Mouse (Mus musculus): ENCODE results near the gene Ncoa6. TPM values are rescaled to one million over a fixed set of nuclear protein-coding genes. Genes with fewer than 3 reads are reported as not detected.

The Ncoa6 gene
- 10 to 100 TPM; 70.4 to 76.3 TPM for total RNA-seq (2021)
- long read RNA-seq, experiment 1, full-length matches to known transcripts, result 1 of 31 reads
- long read RNA-seq, experiment 1, partial matches to known transcripts, result 6 of 31 reads
- long read RNA-seq, experiment 1, other reads (novel, unspliced or antisense), result 24 of 31 reads
- long read RNA-seq, experiment 2, full-length matches to known transcripts, result 5 of 63 reads
- long read RNA-seq, experiment 2, partial matches to known transcripts, result 11 of 63 reads
- long read RNA-seq, experiment 2, other reads (novel, unspliced or antisense), result 47 of 63 reads

DNA sequence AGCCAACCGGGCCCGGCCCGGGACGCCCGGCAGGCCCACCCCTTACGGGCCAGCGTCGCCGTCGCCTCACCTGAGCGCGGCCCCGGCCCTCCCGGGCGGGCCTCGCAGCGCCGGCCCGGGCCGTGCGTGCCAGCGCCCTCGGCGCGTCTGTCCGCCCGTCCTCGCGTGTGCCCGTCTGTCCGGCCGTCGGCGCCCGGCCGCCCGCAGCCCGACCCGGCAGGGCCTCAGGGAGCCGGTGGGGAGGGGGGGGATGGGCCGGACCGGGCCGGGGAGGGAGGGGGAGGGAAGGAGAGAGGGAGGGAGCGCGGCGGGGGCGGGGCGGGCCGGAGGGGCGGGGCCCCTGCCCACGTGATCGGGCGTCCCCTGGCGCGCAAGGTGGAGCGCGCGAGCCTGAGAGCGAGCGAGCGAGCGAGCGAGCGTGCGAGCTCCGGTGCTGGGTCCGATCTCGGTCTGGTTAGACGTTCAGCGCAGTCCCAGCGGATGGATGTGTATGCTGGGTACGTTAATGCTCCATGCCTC is at the start of gene Ncoa6:
Gene Ncoa6 (minus strand): TSS at position 325 of the 519 bp plus-strand sequence.
- no peak for TF ChIP-seq CTCF (conservative IDR thresholded peaks at IDR 0.05)
- Histone ChIP-seq H3K27ac (peak within 1 kb of the TSS; percentile 94), H3K4me3 (peak within 1 kb of the TSS; percentile 83)
- peak; percentile 38 to 61 for DNase-seq (ENCODE audit: low spot score in 2 of 2)

DNA sequence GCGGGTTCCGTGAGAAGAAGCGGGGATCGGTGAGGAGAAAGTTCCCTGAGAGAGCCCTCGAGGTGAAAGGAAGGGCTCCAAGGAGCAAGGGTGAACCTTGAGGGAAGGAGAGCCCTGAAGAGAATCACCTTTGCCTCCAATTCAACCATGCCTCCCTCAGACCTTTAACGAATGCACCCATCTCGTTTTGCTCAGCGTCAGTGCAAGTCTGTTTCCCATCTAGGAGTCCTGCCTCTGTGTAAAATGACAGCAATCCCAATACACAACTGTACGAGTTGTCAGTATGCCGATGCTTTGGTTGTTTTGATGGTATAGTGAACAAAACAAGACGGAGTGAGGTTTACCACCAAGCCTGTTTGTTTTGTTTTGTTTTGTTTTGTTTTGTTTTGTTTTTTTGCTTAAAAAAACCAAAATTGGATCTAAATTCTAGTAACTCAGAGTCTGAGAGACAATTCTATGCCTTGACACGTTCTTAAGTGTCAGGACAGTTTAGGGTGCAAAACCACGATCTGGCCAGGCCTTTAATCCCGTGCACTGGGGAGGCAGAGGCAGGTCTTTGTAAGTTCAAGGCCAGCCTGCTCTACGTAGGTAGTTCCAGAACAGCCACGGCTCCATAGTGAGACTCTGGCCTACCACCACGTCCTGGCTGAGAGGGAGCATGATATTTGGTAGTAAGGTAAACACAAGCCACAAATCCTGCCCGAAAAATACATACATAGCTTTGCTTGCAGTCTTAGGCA is 45.0 kb upstream of the Ncoa6 start:
- peak overlapping the region; percentile 80 for H3K4me3 ChIP-seq
- H3K27ac ChIP-seq, result peak overlapping the region; percentile 93
- no peak for TF ChIP-seq CTCF (conservative IDR thresholded peaks at IDR 0.05)
- DNase-seq (ENCODE audit: low spot score in 2 of 2), result no peak

DNA sequence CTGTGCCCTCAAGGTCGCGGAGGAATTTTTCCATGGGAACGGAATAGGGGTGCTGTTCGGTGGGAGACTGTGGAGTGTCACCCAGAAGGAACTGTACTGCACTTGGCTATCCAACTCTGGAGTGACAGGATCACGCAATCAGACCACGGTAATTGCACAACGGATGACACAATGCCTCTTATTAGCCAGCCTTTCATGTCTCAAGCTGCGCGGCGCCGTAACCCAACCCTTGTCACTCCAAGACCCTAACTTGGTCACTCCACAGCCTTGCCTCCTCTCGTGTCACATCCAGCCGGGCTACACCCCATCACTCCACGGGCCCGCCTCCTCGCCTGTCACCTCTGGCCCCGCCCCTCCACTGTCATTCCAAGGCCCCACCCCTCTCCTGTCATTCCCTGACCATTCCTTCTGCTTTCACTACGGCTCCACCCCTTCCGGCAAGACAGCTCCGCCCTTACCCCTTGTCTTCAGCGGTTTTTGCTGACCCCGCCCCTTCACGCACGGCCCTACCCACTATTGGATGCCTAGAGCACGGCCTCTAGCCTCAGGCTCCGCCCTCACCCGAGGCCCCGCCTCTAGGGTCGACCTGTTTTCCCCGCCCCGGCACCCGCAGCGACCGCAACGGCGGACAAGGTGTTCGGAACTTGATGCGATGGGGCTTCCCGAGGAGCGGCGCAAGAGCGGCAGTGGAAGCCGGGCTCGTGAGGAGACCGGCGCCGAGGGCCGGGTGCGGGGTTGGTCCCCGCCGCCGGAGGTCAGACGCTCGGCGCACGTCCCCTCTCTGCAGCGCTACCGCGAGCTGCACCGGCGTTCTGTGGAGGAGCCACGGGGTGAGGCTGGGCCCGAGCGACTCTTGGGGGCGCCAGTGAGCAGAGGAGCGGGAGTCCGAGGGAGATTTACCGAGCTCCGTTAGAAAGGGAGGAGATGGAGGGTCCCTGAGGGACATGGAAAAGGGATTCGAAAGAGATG is 44.0 kb upstream of the Ncoa6 start, which contains the start of the genes Acss2 and Ggt7:
Gene Acss2 (plus strand): TSS at position 494 of the 969 bp plus-strand sequence.
Gene Ggt7 (minus strand): TSS at position 783 of the 969 bp plus-strand sequence.
- H3K27ac ChIP-seq, result peak within 1 kb of the TSS; percentile 93
- peak; percentile 93 for TF ChIP-seq CTCF (conservative IDR thresholded peaks at IDR 0.05)
- peak; percentile 97 to 99 for DNase-seq (ENCODE audit: low spot score in 2 of 2)
- H3K4me3 ChIP-seq, result peak within 1 kb of the TSS; percentile 80

DNA sequence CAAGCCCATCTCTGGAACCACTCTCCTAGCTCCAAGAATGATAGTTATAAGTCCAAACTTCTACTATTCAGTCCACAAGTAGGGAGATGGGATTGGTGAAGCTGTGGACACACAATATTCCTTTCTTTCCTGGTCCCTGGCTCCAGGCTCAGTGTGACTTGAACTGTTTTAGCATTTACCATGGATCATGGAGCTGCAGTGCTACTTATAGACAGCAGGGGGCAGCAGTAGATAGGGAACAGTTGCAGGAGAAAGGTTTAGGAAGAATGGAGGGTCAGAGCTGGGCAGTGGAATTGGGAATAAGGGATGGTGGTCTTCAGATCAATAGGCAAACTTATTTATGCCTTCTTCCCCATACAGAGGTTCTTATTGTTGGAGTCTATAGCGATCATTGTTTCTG is 42.2 kb upstream of the Ncoa6 start:
- Histone ChIP-seq H3K27ac (no peak overlapping the region), H3K4me3 (no peak overlapping the region)
- peak; percentile 75 to 82 for DNase-seq (ENCODE audit: low spot score in 2 of 2)
- TF ChIP-seq CTCF (conservative IDR thresholded peaks at IDR 0.05), result peak; percentile 100

DNA sequence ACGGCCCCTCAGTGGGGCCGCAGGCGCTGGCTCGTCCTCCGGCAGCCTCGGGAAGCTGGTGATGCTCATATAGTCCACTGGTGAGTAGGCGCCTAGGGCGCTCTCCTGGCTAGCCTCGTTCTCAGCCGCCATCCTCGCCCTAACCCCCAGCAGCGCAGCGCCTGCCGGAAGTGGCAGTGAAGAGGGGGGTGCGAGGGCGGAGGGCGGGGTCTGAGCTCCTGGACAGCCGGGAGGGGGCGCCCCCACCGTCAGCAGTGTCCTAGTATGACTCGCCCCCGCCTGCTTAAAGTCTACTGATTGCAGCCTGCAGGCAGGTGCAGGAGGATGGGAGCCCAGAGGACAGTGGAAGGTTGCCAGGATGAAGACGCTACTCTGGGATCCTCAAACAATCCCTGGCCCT is 41.0 kb upstream of the Ncoa6 start:
- DNase-seq (ENCODE audit: low spot score in 2 of 2), result peak; percentile 87 to 88
- Histone ChIP-seq H3K27ac (peak overlapping the region; percentile 99), H3K4me3 (peak overlapping the region; percentile 82)
- peak; percentile 72 for TF ChIP-seq CTCF (conservative IDR thresholded peaks at IDR 0.05)

DNA sequence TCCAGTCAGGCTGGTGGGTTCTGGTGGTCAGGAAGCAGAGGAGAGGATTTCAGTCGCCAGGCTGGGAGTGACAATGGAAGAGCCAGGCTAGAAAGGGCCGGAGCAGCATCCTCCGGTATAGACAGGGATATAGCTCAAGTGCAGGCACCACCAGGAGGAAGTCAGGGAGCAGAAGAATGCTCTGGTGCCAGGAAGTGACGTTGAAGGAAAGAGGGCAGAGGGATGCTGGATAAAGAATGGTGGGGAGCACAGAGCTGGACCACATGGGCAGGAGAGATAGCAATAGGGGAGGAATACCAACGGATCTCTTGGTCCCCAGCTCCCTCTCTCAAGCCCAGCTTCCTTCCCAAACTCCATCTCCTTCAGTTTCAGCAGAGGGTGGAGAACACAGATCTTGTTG is 39.8 kb upstream of the Ncoa6 start:
- H3K27ac ChIP-seq, result peak overlapping the region; percentile 99
- H3K4me3 ChIP-seq, result peak overlapping the region; percentile 82
- DNase-seq (ENCODE audit: low spot score in 2 of 2), result peak; percentile 65 to 66
- 0 out of 2 replicates have a peak, but pooled peaks have one; percentile 11 for TF ChIP-seq CTCF (conservative IDR thresholded peaks at IDR 0.05)

DNA sequence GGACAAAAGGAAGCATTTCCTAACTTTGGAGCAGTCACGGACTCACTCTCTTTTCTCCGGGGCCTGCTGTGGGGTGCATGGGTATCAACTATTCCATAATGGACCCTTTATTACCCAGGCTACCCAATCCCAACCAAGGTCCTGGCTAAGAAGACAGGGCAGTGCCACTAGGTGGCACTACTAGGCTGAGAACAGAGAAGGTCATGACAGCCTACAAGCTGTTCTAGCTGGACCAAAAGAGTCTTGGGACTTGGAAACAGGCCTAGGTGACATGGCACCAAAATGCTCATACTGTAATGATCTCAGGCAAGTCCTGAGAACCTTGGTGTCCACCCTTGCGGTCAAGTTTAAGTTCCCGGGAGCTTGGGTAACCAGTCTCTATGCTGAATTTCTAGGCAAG is 38.8 kb upstream of the Ncoa6 start:
- DNase-seq (ENCODE audit: low spot score in 2 of 2), result no peak
- peak; percentile 82 for TF ChIP-seq CTCF (conservative IDR thresholded peaks at IDR 0.05)
- 0 out of 2 replicates have a peak overlapping the region, but pooled peaks have one; percentile 6 for H3K27ac ChIP-seq
- peak overlapping the region; percentile 82 for H3K4me3 ChIP-seq

DNA sequence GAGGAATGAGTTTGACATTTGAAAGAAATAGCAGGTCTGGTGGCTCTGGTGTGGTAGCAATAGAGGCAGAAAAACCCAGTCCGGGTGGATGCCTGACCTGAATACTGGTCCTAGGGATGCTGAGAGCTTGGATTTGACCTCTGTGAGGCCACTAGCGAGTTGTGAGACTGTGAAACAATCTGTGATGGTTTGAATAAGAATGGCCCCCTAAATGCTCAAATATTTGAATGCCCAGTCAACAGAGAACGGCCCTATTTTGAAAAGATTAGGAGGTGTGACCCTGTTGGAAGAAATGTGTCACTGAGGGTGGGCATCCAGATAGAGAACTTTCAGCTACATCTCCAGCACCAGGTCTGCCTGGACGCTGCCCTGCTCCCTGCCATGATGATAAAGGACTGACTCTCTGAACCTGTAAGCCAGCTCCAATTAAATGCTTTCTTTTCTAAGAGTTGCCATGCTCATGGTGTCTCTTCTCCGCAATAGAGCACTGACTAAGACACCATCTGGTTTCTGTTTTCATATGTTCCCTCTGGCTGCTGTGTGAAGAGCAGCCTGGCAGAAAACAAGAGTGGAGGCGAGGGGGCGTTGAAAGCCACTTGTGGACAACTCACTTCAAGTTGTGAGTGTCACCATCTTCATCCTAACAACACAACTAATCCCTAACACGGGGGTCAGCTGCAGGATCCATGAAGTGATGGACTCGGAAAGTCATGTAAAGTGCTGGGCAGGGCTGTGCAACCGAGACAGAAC is 34.2 kb upstream of the Ncoa6 start:
- peak overlapping the region; percentile 85 for H3K27ac ChIP-seq
- DNase-seq (ENCODE audit: low spot score in 2 of 2), result peak; percentile 49 to 76

DNA sequence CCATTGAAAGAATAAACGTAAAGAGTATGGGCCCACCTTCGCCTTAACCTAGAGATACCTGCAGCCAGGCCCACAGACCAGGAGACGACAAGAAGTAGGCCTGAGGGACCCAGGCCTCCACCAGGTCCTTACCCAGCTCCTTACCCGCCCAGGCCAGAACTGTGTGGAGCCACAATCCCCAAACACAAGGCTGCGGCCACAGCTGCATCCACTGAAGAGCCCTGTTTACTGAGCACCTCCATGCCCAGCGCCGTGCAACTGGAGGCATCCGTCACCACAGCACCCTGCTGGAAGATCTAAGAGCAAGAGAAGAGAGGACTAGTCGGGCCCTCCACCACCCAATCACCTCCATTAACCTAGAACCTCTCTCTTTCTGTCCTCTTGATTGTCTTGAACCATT is 32.1 kb upstream of the Ncoa6 start:
- Histone ChIP-seq H3K27ac (peak overlapping the region; percentile 69; the same call in 1 of the 2 replicates), H3K4me3 (no peak overlapping the region)
- TF ChIP-seq CTCF (conservative IDR thresholded peaks at IDR 0.05), result no peak
- no peak for DNase-seq (ENCODE audit: low spot score in 2 of 2)

More for the DNA sequence above, 34.2 kb upstream of the Ncoa6 start:
- H3K4me3 ChIP-seq, result no peak overlapping the region
- TF ChIP-seq CTCF (conservative IDR thresholded peaks at IDR 0.05), result no peak

DNA sequence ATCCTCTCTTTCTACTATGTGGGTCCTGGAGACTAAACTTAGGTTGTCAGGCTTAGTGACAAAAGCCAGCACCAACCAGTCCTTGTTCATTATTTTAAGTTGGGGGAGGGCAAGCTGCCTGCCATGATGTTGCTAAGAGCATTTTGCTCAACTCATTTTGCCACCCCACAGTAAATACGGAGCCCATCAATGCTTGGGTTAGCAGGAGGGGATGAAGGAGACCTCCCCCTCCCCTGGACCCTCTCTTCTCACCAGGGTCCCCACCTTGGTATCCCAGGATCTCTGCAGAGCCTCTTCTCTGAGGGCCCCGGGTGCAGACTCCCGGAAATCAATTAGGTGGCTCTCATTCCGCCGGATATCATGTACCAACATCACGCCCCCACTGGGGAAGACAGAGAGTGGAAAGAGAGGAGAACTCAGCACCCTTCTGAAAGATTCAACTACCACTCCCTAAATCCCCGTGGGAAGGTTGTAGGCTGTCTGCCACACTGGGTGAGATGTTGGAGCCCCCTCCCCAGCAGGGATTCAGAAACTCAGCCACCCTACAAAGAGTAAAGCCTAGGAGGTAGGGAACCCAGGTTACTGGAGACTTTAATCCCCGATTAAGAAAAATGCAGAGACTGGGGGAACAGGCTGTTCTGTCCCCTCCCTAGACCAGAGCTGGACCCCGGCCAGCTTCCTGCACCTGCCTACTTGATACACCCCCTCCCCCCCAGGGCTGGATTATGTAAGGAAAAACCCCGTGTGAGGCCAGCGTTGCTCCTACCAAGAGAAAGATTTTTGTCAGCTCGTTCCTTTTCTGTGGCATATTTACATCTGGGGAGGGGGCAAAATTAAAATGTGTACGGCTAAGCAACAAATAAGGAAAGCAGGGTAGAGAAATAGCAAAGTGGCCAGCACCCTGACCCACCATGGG is 31.0 kb upstream of the Ncoa6 start:
- 0 out of 2 replicates have a peak, but pooled peaks have one; percentile 9 for TF ChIP-seq CTCF (conservative IDR thresholded peaks at IDR 0.05)
- Histone ChIP-seq H3K27ac (peak overlapping the region; percentile 69), H3K4me3 (no peak overlapping the region)
- DNase-seq (ENCODE audit: low spot score in 2 of 2), result peak in 1 of 2 experiments; percentile 41

All from layer of hippocampus, adult 2 months (tissue).